Mouse (Mus musculus) spleen, postnatal 10 days (tissue): Measurements from ENCODE around the gene 4933424G06Rik.

Experiments
- DNase-seq, 2 experiments: peaks; one replicate each; pipeline ENCODE4 v3.0.0; 2021 to 2022; ENCODE audit warnings: low spot score in 2 of 2

4933424G06Rik gene

GRCm38 (mm10) chr1:36769951-36770350 lies 60.0 kb downstream of the 4933424G06Rik start:
- no peak for DNase-seq

GRCm38 (mm10) chr1:36770998-36771397 lies 61.0 kb downstream of the 4933424G06Rik start:
- no peak for DNase-seq

- DNase-seq: no peak
Observed at GRCm38 (mm10) chr1:36772198-36772934, 62.4 kb downstream of the 4933424G06Rik start.

- no peak for DNase-seq
Observed at GRCm38 (mm10) chr1:36780793-36781192, 70.8 kb downstream of the 4933424G06Rik start.

- DNase-seq: no peak
Observed at GRCm38 (mm10) chr1:36782476-36782875, 72.5 kb downstream of the 4933424G06Rik start.

GRCm38 (mm10) chr1:36784365-36785134 lies 74.6 kb downstream of the 4933424G06Rik start:
- peak; percentile 72 to 83 for DNase-seq

- peak in 1 of 2 experiments; percentile 32 for DNase-seq
Observed at GRCm38 (mm10) chr1:36785238-36785641, 75.3 kb downstream of the 4933424G06Rik start.

- peak in 1 of 2 experiments; percentile 55 for DNase-seq
Observed at GRCm38 (mm10) chr1:36786377-36786776, 76.4 kb downstream of the 4933424G06Rik start.

- DNase-seq: no peak
Observed at GRCm38 (mm10) chr1:36789416-36789815, 79.5 kb downstream of the 4933424G06Rik start.

GRCm38 (mm10) chr1:36796711-36797110 lies 86.8 kb downstream of the 4933424G06Rik start:
- DNase-seq: no peak

- peak in 1 of 2 experiments; percentile 55 for DNase-seq
Observed at GRCm38 (mm10) chr1:36797481-36797880, 87.5 kb downstream of the 4933424G06Rik start.

GRCm38 (mm10) chr1:36800379-36801011 lies 90.5 kb downstream of the 4933424G06Rik start:
- no peak for DNase-seq

GRCm38 (mm10) chr1:36804259-36804658 lies 94.3 kb downstream of the 4933424G06Rik start:
- no peak for DNase-seq

- DNase-seq: no peak
Observed at GRCm38 (mm10) chr1:36804833-36805232, 94.9 kb downstream of the 4933424G06Rik start.

- DNase-seq: no peak
Observed at GRCm38 (mm10) chr1:36806181-36806905, 96.4 kb downstream of the 4933424G06Rik start.

- no peak for DNase-seq
Observed at GRCm38 (mm10) chr1:36807086-36807485, 97.1 kb downstream of the 4933424G06Rik start.
